Mouse (Mus musculus) heart, embryonic 14.5 days (tissue): Measurements from ENCODE around the gene Hist1h1e. TPM values are rescaled to one million over a fixed set of nuclear protein-coding genes. Genes with fewer than 3 reads are reported as not detected.
A peak's percentile ranks its signal among the peaks of the same experiment; 100 is the strongest.

Source experiments
- ATAC-seq: fragments of 200-750 bp; cut with Nextera tagmentation; 2 replicates; pipeline ENCODE4 v1.8.0; 2017; ENCODE audit warnings: low read depth, moderate TSS enrichment; ENCODE audit not compliant: insufficient number of reproducible peaks, insufficient read depth, low FRiP score
- H3K27ac ChIP-seq, 2 experiments: fragments of 200-500 bp in 1 of 2; fragments of 300-500 bp in 1 of 2; sonication (generic) in 1 of 2; replicated peaks in 1 of 2; 2 replicates each; pipeline ENCODE4 v1.5.1; 2012 to 2014; ENCODE audit warnings: low read depth in 2 of 2, low read length in 2 of 2, control low read depth in 1 of 2, mild to moderate bottlenecking in 1 of 2, mixed read lengths in 1 of 2; ENCODE audit not compliant: control insufficient read depth in 1 of 2, insufficient read depth in 1 of 2
- H3K27me3 ChIP-seq: fragments of 300-500 bp; sonication (generic); 2 replicates; pipeline ENCODE4 v1.6.1; 2014; ENCODE audit warnings: mild to moderate bottlenecking, low read length, control low read depth; ENCODE audit not compliant: control insufficient read depth, insufficient read depth
- H3K36me3 ChIP-seq: fragments of 300-500 bp; sonication (generic); 2 replicates; pipeline ENCODE4 v1.6.1; 2014; ENCODE audit warnings: mild to moderate bottlenecking, control low read depth, low read length, mixed read lengths; ENCODE audit not compliant: control insufficient read depth, insufficient read depth
- H3K4me1 ChIP-seq, 2 experiments: fragments of 200-500 bp in 1 of 2; fragments of 300-500 bp in 1 of 2; sonication (generic) in 1 of 2; 2 replicates each; pipeline ENCODE4 v1.6.1; 2012 to 2014; ENCODE audit warnings: low read length in 2 of 2, control low read depth in 1 of 2, mixed read lengths in 1 of 2; ENCODE audit not compliant: control insufficient read depth in 2 of 2, insufficient read depth in 2 of 2
- H3K4me2 ChIP-seq: fragments of 300-500 bp; sonication (generic); 2 replicates; pipeline ENCODE4 v1.6.1; 2014; ENCODE audit warnings: mild to moderate bottlenecking, low read length
- H3K4me3 ChIP-seq, 2 experiments: fragments of 200-500 bp in 1 of 2; fragments of 300-500 bp in 1 of 2; sonication (generic) in 1 of 2; 2 replicates each; pipeline ENCODE4 v1.5.1; 2012 to 2014; ENCODE audit warnings: low read length in 2 of 2, mild to moderate bottlenecking in 2 of 2, control low read depth in 1 of 2, low read depth in 1 of 2, moderate library complexity in 1 of 2; ENCODE audit not compliant: control insufficient read depth in 1 of 2, insufficient read depth in 1 of 2
- H3K9ac ChIP-seq: fragments of 300-500 bp; sonication (generic); 2 replicates; pipeline ENCODE4 v1.6.1; 2014; ENCODE audit warnings: mild to moderate bottlenecking, low read length
- H3K9me3 ChIP-seq: fragments of 300-500 bp; sonication (generic); 2 replicates; pipeline ENCODE4 v1.6.1; 2016; ENCODE audit warnings: low read length, control low read depth; ENCODE audit not compliant: control insufficient read depth
- WGBS: fragments of 180-500 bp; shearing (Covaris S2); extraction: QIAGEN DNeasy Blood & Tissue Kit; methylation state at CpG from one replicate; pipeline ENCODE4 v1.1.7; 2014; 5-methylcytosine and 5-hydroxymethylcytosine counted together
- polyA plus RNA-seq: library from polyadenylated mRNA; unstranded; fragments of >200 nt; fragmentation: Nextera tagmentation; extraction: Ambion mirVana; gene quantifications from 2 replicates; pipeline ENCODE4 v1.2.1, GENCODE M21; 2014

The Hist1h1e gene
- polyA plus RNA-seq, 1 experiment from 2014 or later: 10.0 TPM

DNA sequence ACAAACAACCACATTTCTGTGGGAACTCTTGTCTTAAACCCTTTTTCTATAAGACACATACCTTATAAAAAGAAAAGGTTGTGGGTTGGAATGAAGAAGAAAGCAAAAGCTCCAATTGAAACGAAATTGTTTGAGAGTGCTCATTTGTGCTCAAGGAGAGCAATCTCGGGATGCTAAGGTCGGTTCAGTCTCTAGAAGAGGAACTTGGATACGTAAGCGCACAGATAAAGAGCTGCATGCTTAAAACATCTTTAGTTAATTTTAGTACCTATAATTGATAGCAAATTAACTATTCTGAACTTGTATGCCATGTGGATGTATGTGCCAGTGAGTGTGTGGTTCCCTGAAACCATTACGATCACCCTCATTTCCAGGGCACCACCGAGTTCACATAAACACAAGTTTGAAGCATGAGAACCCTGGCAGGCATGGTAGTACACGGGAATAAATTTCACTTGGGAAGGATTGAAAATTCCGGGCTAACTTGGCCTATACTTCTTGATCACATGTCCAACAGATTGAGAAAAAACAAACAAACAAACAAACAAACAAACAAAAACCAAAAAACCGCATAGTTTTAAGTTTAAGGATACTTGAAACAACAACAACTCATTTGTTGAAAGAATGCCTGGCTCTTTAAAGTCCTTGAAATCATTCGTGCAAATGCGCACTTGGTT is 2.2 kb downstream of the Hist1h1e start:
- H3K36me3 ChIP-seq: no peaks in the 10 kb centered on the region
- no peaks in the 10 kb centered on the region for H3K9me3 ChIP-seq
- H3K27me3 ChIP-seq: no peaks in the 10 kb centered on the region
- ATAC-seq: no peak
- peak overlapping the region; percentile 85 to 91 for H3K27ac ChIP-seq
- peak overlapping the region; percentile 87 for H3K9ac ChIP-seq
- H3K4me2 ChIP-seq: peak overlapping the region; percentile 89
- WGBS: 54% methylated on average over 12 of the region's 12 CpGs
- peak overlapping the region; percentile 54 to 82 for H3K4me3 ChIP-seq
- peaks cover 2 to 11% of the 10 kb centered on the region in 2 experiments; a peak in 3 of 4 replicates for H3K4me1 ChIP-seq

DNA sequence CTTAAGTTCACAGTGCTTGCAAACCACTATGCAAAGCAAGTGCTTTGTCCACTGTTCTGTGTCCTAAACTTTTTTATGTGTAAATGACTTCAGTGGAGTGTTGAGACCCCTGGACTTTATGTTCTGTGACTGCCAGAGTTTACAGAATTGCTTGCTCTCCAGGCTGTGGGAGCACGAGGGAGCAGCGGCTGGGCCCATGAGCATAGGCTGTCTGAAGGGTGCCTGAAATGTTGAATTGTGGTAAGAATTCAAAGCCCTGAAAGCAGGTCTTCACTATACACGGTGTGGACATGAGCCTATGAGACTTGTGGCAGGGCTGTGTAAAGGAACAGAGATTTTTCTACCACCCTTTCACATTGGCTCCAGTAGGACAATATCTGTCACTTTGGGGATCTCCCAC is 10.7 kb downstream of the Hist1h1e start:
- Histone ChIP-seq H3K4me1 (no peaks in the 10 kb centered on the region), H3K27me3 (no peaks in the 10 kb centered on the region), H3K9me3 (no peaks in the 10 kb centered on the region), H3K9ac (no peak overlapping the region), H3K27ac (no peak overlapping the region), H3K4me3 (no peak overlapping the region), H3K36me3 (no peaks in the 10 kb centered on the region), H3K4me2 (no peak overlapping the region)
- no peak for ATAC-seq
- 83% methylated on average over 3 of the region's 3 CpGs for WGBS

DNA sequence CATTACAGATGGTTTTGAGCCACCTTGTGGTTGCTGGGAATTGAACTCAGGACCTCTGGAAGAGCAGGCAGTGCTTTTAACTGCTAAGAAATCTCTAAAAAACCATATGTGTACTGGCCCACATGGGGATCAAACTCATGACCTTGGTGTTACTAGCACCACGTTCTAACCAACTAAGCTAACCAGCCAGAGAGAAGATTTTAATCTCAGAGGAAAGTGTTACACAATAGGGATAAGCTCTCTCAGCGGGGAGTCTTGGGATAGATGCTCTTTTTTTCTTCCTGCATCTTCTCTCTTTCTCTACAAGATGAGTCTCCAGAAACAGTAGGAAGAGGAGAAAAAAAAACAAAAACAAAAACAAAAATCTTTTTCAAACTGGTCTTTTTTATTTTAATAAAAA is 12.0 kb downstream of the Hist1h1e start:
- no peaks in the 10 kb centered on the region for H3K9me3 ChIP-seq
- H3K4me2 ChIP-seq: no peak overlapping the region
- no peaks in the 10 kb centered on the region for H3K4me1 ChIP-seq
- ATAC-seq: no peak
- WGBS: 67% methylated on average over 2 of the region's 2 CpGs
- no peak overlapping the region for H3K9ac ChIP-seq
- no peak overlapping the region for H3K27ac ChIP-seq
- no peaks in the 10 kb centered on the region for H3K27me3 ChIP-seq
- H3K4me3 ChIP-seq: no peak overlapping the region
- no peaks in the 10 kb centered on the region for H3K36me3 ChIP-seq

DNA sequence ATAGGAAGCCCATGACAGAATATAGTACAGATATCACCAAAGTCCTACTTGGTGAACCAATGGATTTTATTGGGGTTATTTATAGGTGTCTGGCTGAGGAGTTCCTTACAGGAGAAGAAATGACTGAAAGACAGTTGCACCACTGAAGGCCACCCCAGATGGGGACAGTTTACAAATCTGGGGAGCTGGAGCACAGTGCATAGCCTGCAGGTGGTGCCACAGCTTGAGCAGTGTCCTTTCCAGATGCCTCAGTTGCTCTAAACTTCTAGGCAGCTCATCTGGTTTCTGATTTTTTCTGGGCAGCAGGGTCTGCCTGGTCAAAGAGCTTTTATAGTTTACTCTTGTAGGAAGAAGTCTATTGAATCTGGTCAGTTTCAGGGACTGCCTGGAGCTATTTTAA is 12.5 kb downstream of the Hist1h1e start:
- Histone ChIP-seq H3K36me3 (no peaks in the 10 kb centered on the region), H3K4me1 (no peaks in the 10 kb centered on the region), H3K27me3 (no peaks in the 10 kb centered on the region), H3K9me3 (no peaks in the 10 kb centered on the region), H3K27ac (no peak overlapping the region), H3K4me2 (no peak overlapping the region), H3K9ac (no peak overlapping the region), H3K4me3 (no peak overlapping the region)
- no peak for ATAC-seq

DNA sequence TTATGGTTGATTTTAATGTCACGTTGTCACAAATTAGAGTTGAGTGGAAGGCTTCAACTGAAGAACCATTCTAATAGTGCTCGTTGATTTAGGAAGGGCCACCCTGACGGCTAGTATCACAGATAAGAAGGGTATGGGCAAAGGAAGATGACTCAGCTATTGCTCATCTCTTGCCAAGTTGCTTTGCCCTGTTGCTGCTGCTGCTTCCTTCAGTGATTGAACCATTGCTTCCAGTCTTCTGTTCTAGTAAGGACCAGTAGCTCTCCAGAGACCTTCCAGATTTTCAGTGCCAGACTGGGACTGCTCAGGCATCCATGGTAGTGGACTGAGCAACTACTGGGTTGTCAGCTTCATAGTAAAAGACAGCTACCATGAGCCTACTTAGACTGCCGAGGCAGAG is 13.1 kb downstream of the Hist1h1e start:
- H3K4me1 ChIP-seq: no peaks in the 10 kb centered on the region
- ATAC-seq: no peak
- no peak overlapping the region for H3K4me3 ChIP-seq
- H3K9ac ChIP-seq: no peak overlapping the region
- H3K4me2 ChIP-seq: no peak overlapping the region
- H3K36me3 ChIP-seq: no peaks in the 10 kb centered on the region
- no peaks in the 10 kb centered on the region for H3K9me3 ChIP-seq
- 53% methylated on average over 4 of the region's 4 CpGs for WGBS
- no peak overlapping the region for H3K27ac ChIP-seq
- no peaks in the 10 kb centered on the region for H3K27me3 ChIP-seq

DNA sequence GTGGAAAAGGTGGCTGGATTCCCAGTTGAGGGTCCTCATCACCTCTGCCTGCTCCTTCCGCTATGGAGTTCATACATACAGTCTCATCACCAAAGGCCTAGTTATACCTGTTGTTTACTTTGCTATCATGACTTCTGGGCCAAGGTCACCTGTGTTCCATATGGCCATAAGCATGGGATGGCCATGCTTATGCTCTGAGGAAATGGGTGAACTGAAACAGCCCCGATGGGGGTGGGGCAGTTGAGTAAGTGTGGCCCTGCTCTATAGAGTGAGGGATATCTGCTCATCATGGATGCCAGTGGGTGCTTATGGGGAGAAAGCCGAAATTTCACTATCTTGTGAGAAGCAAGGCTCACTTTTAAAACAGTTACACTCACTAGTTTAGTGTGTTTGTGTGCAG is 17.3 kb downstream of the Hist1h1e start:
- Histone ChIP-seq H3K4me1 (no peaks in the 10 kb centered on the region), H3K27me3 (no peaks in the 10 kb centered on the region), H3K9me3 (no peaks in the 10 kb centered on the region), H3K4me3 (no peak overlapping the region), H3K4me2 (no peak overlapping the region), H3K27ac (no peak overlapping the region), H3K36me3 (no peaks in the 10 kb centered on the region), H3K9ac (no peak overlapping the region)
- WGBS: 86% methylated on average over 3 of the region's 3 CpGs
- ATAC-seq: no peak

DNA sequence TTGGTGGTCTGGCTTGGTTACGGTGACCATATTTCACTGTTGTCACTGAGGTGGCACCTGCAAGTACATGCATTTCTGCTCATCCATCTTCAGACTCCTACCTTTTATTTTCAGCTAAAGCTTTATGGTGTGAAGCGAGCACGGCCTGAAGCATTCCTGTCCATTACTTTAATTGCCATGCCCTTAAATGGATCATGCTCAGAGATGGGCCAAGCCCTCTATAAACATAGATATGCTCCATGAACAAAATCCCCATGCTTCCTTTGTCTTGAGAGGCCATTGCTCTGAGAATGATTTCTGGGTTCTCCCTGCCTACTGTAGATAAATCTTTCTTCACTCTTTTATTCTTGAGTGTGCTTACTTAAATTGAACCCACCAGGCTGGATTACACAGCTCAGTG is 17.9 kb downstream of the Hist1h1e start:
- WGBS: 85% methylated on average over 3 of the region's 3 CpGs

DNA sequence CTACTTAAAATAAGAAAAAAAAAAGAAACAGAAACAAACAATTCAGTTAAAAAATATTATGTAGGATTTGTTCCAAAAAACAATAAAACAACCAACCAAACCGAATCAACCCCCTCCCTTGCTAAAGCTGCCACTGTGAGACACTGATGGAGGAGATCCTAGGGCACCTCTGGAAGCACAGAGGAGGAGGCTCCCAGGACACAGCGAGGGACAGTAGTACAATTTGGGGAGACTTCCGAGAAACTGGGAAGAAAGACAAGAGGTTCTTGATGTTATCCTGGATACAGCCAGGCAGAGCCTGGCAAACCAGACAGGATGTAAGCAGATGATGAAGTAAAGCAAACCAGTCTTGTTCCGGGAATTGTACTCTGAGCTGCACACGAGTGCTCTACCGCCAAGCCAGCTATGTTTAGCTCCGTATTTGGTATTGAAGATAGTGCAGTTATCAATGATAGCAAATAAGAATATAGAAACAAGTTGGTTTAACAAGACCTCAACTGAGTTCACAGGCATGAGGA is 19.1 kb downstream of the Hist1h1e start:
- H3K9ac ChIP-seq: no peak overlapping the region
- no peaks in the 10 kb centered on the region for H3K9me3 ChIP-seq

More for the DNA sequence above, 17.9 kb downstream of the Hist1h1e start:
- Histone ChIP-seq H3K4me2 (no peak overlapping the region), H3K4me1 (no peaks in the 10 kb centered on the region), H3K9ac (no peak overlapping the region), H3K9me3 (no peaks in the 10 kb centered on the region), H3K27ac (no peak overlapping the region), H3K4me3 (no peak overlapping the region), H3K27me3 (no peaks in the 10 kb centered on the region), H3K36me3 (no peaks in the 10 kb centered on the region)
- no peak for ATAC-seq

More for the DNA sequence above, 19.1 kb downstream of the Hist1h1e start:
- H3K27me3 ChIP-seq: no peaks in the 10 kb centered on the region
- H3K36me3 ChIP-seq: no peaks in the 10 kb centered on the region
- no peak overlapping the region for H3K4me3 ChIP-seq
- H3K27ac ChIP-seq: no peak overlapping the region
- ATAC-seq: no peak
- 48% methylated on average over 7 of the region's 7 CpGs for WGBS
- no peak overlapping the region for H3K4me2 ChIP-seq
- no peaks in the 10 kb centered on the region for H3K4me1 ChIP-seq
